ENCODE assay signal across 9 mouse cellular contexts in genomic region chr14:103648623-103649255, GRCm38 (mm10). TPM values are rescaled to one million over a fixed set of nuclear protein-coding genes. Genes with fewer than 3 reads are reported as not detected.
DNase-seq lines count a peak whose midpoint lies in the region; ATAC-seq lines count a peak whose summit lies in the region.
"Had no signal": no experiment of that assay in that cellular context is flagged by ENCODE, and none has a peak within 500 bp of the region (broad histone marks: within the 10 kb centered on the region; RNA-seq: fewer than 3 reads in every experiment).

No protein-coding gene starts in this region.

- H3K36me3 ChIP-seq in forebrain, embryonic 13.5 days (ENCODE audit: poor library complexity, severe bottlenecking) = no peaks in the 10 kb centered on the region
- H3K36me3 ChIP-seq in midbrain, embryonic 11.5 days (ENCODE audit: control insufficient read depth, insufficient read depth, low read length) = no peaks in the 10 kb centered on the region

- H3K4me1 ChIP-seq in forebrain, embryonic 13.5 days = peaks cover 52% of the 10 kb centered on the region
- peaks cover 25% of the 10 kb centered on the region for H3K4me1 ChIP-seq in midbrain, embryonic 11.5 days (ENCODE audit: control insufficient read depth, insufficient read depth, low read length)

- DNase-seq in CD4-positive helper T cell, adult 2 months (ENCODE audit: low read depth, low spot score) = peak; percentile 66
- peak; percentile 43 for DNase-seq in R1 (ENCODE audit: low read depth, low spot score)
- DNase-seq in midbrain, embryonic 11.5 days (ENCODE audit: low spot score, missing footprints) = peak; percentile 94
- peak; percentile 33 for DNase-seq in thymus, postnatal 4 days
- no peak for DNase-seq in adrenal gland, postnatal 4 days (ENCODE audit: low spot score in 2 of 2)
- DNase-seq in urinary bladder, postnatal 25 days (ENCODE audit: low spot score) = no peak

- peak overlapping the region; percentile 99 for H3K27ac ChIP-seq in forebrain, embryonic 13.5 days
- no peak overlapping the region; the same call in 1 of the 2 replicates for H3K27ac ChIP-seq in midbrain, embryonic 11.5 days (ENCODE audit: low read depth, low read length)

- WGBS in forebrain, embryonic 13.5 days = 13% methylated on average over 12 of the region's 12 CpGs
- WGBS in midbrain, embryonic 11.5 days = 36% methylated on average over 12 of the region's 12 CpGs

- H3K9ac ChIP-seq in forebrain, embryonic 13.5 days = peak overlapping the region; percentile 48
- H3K9ac ChIP-seq in midbrain, embryonic 11.5 days (ENCODE audit: low read length) = no peak overlapping the region; the same call in 1 of the 2 replicates

- no peaks in the 10 kb centered on the region for H3K27me3 ChIP-seq in forebrain, embryonic 13.5 days
- H3K27me3 ChIP-seq in midbrain, embryonic 11.5 days (ENCODE audit: control insufficient read depth, insufficient read depth, low read length) = no peaks in the 10 kb centered on the region

- H3K9me3 ChIP-seq in forebrain, embryonic 13.5 days (replicated peaks) = no peaks in the 10 kb centered on the region
- H3K9me3 ChIP-seq in midbrain, embryonic 11.5 days (ENCODE audit: control insufficient read depth, low read length) = no peaks in the 10 kb centered on the region

- no peak for ATAC-seq in forebrain, embryonic 13.5 days
- ATAC-seq in midbrain, embryonic 11.5 days (ENCODE audit: low FRiP score) = no peak
- ATAC-seq in erythroblast, adult 5-6 weeks (replicated peaks; ENCODE audit: low FRiP score, poor library complexity, severe bottlenecking) = no peak

- peak overlapping the region; percentile 20 for H3K4me3 ChIP-seq in forebrain, embryonic 13.5 days
- H3K4me3 ChIP-seq in midbrain, embryonic 11.5 days (ENCODE audit: low read depth, low read length) = no peak overlapping the region
- H3K4me3 ChIP-seq: myocyte had no signal

- peak overlapping the region; percentile 77 for H3K4me2 ChIP-seq in forebrain, embryonic 13.5 days
- peak overlapping the region; percentile 22; the same call in 1 of the 2 replicates for H3K4me2 ChIP-seq in midbrain, embryonic 11.5 days

RNA-seq across cellular contexts. Expression of gene Slain1, which starts 1.3 kb away (rescaled TPM):
- 11.4 and 14.0 TPM in 2 replicates for polyA plus RNA-seq in forebrain, embryonic 13.5 days (2015; fragmentation: Nextera tagmentation; extraction: Ambion mirVana)
- polyA plus RNA-seq in midbrain, embryonic 11.5 days (2014; fragmentation: Nextera tagmentation; extraction: Ambion mirVana) = 15.9 and 16.0 TPM in 2 replicates
- total RNA-seq in adrenal gland, postnatal 4 days (2021) = 1 to 10 TPM; 2.8 to 4.1 TPM
- 0.42 and 2.5 TPM in 2 replicates for total RNA-seq in erythroblast, adult 5-6 weeks (2015; ENCODE audit: low replicate concordance)
- 1.4 and 7.5 TPM in 2 replicates for total RNA-seq in erythroblast, adult 5-6 weeks (2017; ENCODE audit: low replicate concordance)
- polyA plus RNA-seq: myocyte had no signal

Comparison
In these comparisons a context has a peak if more than half of its experiments do, and no peak if none do; other contexts are left out.
1. DNase-seq: peak in CD4-positive helper T cell, adult 2 months (single experiment), R1 (single experiment), midbrain, embryonic 11.5 days (single experiment) and thymus, postnatal 4 days (single experiment); none in adrenal gland, postnatal 4 days (0 of 2) and urinary bladder, postnatal 25 days (single experiment).